Mouse (Mus musculus) liver, embryonic 14.5 days (tissue): ENCODE results near the gene Cd101.

Experiments
- CTCF ChIP-seq: IDR thresholded peaks from 2 replicates; pipeline ENCODE4 v1.5.1; 2016; ENCODE audit warnings: antibody characterized with exemption, low read depth, control low read depth
- EP300 ChIP-seq: IDR thresholded peaks from 2 replicates; pipeline ENCODE4 v1.6.1; 2016; ENCODE audit warnings: antibody characterized with exemption, low read depth

GRCm38 (mm10) chr3:101026741-101027140, 2.6 kb downstream of the Cd101 start:
- TF ChIP-seq CTCF (no peak), EP300 (no peak)
